Mouse (Mus musculus) layer of hippocampus, adult 11-12 months (tissue): Measurements from ENCODE around the gene Prr36.
A peak's percentile ranks its signal among the peaks of the same experiment; 100 is the strongest.
"Not testable (repeated sequence)": the region's sequence is repeated elsewhere in the genome, so short reads cannot be mapped to it uniquely, and the experiment has no call there.

Source experiments
- DNase-seq: peaks from one replicate; pipeline ENCODE4 v3.0.0; 2022; ENCODE audit warnings: low spot score

Gene Prr36

DNA sequence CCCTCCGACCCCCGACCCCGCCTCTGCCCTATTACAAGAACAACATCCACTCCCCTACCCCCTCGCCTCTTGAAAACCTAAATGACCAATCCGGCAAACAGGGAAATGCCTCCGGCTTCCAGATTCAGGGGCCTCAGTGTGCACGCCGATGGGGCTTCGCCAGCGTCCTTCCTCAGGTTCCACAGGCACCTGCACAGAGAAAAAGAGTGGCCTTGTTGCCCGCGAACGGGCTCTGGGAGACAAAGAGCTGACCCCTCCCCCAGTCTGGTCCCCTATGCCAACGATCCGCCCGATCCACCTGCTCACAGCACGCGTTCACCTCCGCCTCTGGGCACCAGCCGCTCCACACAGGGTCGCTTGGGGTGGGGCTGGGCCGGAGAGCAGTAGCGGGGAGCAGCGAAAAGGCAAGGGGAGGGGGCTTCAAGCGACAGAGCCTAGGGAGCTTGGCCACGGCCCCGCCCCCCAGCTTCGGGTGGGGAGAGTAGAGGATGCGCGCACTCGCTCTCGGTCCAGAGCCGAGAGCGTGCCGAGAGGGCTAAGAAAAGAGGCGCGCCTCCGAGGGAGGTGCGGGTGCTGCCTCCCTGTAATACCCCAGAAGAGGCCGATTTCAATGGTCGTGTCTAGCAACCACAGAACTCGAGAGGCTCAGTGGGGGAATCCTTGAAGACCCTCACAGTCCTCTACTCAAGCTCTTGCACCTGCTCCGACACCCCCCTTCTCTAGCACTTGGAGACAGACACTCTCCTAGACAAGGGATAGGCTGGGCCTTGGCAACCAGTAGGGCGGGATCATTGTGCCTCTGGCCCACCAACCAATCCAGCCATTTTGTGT is at the start of gene Prr36:
TSS of gene Prr36 (minus strand) at position 669 of the 831 bp plus-strand sequence.
- no peak for DNase-seq

DNA sequence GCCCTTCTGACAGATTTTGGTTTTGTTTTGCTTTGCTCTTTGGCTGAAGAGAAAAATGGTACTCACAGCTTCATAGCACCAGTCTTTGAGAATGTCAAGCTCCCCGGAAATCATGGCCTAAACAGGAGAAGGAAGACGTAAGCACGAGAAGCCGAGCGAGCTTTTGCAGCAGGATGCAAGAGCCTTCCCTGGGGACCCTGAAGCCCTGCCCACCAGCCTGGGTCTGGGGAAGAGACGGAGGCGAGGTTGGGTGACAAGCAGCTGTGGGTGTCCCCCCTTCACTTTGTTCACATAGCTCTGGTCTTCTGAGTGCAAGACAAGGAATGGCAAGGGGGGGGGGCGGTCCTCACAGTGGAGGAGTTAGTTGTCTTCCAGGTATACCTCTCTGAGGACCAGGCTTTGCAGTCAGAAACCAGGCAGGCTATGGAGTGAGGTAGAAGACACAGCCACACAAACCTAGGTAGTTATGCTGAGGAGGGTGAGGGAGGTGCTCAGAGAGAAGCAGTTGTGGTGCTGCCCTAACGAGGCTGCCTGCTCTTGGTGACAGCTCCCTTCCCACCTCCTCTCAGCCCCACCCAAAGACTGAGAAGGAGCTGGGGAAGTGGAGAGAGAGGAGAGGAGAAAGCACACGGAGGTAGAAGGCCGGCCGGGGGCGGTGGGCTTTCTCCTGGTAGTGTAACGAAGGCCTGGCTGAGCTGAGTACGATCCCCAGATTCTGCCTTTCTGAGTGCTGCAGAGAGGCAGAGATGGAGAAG is 48.1 kb upstream of the Prr36 start:
- DNase-seq: no peak

DNA sequence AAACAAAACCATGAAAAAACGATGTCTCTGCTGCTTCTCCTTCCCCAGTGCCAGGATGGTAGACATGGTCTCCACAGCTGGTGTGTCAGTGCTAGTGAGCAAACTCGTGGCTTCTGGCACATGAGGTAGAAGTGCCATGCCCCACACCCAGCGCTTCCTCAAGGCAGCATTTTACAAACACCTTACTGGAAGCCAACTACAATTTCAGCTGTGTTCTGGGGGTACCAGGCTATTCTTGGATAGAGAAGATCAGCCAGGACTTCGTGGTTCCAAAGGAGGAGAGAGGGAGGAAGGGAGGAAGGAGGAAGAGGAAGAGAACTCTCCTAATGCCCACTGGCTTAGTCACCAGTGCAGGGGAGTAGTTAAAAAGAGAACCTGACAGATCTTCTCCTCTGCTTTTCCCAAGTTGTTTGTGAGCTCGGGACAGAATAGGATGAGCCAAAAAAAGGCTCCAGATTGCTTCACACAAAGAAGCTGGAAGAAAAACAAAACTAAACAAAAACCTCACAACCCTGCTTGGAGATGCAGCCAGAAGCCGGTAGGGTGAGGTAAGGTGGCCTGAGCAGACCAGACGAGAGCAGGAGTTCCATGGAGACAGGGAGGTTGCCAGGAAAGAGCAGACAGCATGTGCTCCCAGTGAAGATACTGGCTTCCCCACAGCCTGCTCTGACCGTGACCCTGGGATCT is 46.0 kb upstream of the Prr36 start:
- no peak for DNase-seq

DNA sequence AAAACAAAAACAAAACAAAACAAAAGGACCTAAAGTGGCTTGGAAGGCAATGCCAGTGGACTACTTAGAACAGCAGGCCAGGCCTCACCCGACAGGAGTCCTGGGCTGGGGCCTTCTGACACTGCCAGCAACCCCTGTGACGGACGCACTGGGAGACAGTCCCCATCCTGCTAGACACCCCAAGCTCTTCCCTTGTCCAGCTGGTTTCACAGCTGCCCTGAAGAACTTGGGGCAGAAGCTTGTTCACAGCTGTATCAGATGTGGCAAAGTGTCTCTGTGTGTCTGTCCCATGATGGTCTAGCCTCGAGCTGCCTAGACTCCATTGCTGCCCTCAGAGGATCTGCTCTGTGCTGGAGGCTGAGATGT is 42.5 kb upstream of the Prr36 start:
- DNase-seq: no peak

GRCm38 (mm10) chr8:4259125-4259804 is 42.0 kb upstream of the Prr36 start, which contains the start of gene Ctxn1:
Ctxn1 (minus strand) TSS chr8:4259274.
- peak; percentile 93 for DNase-seq

DNA sequence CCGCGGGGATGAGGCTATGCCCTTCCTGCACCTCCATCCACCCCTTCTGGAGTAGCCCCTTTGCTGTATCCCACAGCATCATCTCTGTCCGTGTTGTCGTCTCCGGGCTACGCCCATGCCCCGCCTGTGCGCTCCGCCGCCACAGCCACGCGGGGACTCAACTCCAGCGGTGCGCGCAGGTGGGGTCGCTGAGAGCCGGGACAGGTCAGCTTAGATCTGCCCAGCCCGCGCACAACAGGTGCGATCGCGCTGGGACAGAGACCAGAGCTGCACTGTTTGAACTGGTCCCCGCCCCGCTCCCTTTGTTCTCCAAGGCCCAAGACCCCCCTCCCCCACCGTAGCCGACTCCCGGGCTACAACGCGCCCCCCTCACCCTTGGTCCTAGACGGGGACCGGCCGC is 41.4 kb upstream of the Prr36 start:
- peak; percentile 62 for DNase-seq

- DNase-seq: peak; percentile 86
Measured at GRCm38 (mm10) chr8:4258233-4258632, 41.0 kb upstream of the Prr36 start.

DNA sequence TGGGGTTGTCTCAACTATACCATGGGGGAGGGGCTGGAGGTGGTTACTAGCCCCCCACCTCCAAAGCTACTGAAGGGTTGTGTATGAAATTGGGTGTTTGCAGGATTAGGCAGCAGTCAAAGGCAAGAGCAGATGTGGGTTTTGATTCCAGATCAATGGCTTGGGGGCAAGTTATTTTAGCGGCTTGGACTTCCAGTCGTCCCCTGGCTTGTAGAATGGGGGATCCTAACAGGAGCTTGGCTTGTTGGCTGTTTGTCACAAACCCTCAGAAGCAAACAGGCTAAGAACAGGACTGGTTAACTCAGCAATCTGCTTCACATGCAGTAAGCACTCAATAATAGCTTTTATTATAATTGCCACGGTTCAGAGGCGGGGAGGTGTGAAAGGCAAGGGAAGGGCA is 40.1 kb upstream of the Prr36 start:
- DNase-seq: no peak

DNA sequence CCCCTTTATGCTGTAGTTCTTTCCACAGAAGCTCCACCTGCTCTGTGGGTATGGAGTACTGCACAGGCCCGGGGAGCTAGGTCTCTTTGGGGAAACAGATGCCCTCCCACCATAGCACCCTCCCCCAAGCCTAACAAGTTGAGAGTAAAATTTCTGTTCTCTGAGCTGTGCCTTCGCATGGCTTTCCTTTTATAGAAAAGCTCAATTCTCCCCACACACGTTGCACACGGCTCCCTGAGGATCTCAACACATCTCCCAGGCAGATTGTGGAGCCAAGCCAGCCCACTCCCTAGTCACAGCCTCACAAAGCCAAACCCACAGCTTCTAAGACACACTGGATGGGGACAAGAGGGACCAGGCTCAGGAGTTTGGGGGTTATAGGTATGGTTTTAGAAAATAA is 39.7 kb upstream of the Prr36 start:
- DNase-seq: peak; percentile 89

GRCm38 (mm10) chr8:4255471-4255870 is 38.2 kb upstream of the Prr36 start:
- not testable (repeated sequence) for DNase-seq

GRCm38 (mm10) chr8:4254001-4254400 is 36.7 kb upstream of the Prr36 start:
- no peak for DNase-seq

DNA sequence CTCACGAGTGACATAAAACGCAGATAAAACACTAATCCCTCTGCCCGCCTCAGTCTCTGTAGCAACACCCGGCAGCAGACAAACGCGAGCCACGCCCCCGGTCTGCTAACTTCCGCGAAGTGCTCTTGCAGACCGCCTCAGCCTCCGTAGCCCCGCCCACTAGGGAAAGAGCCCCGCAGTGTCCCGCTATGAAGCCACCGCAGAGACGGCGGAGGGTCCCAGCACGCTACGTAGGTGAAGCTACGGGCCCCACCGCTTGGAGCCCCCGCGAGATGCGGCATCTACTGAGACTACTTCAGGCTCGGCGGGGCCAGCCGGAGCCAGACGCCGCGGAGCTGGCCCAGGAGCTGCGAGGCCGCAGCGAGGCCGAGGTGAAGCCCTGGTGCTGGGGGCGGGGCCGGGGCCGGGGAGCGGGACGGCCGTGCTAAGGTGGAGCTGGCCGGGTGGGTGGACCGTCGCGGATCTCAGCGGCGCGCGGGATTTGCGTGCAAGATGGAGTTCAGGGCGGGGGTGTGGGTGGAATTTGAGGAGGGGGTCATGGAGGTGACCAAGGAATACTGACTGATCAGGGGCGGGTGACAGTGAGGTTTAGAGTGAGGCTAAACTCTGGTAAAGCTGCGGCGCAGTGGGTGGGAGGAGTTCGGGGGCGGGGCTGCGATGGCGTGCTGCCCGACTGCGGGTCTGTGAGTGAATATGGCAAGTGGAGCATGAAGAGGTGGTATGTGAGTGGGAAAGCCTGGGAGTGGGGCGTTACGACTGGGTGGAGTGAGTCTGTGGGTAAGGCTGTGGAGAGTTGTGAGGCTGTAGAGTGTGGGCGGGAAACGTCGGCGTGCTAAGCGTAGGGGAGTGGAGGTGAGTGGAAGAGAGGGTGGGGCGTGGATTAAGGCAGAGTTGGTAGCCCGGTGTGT is 35.9 kb upstream of the Prr36 start, which contains the start of gene Snapc2:
TSS of gene Snapc2 (plus strand) at position 147 of the 908 bp plus-strand sequence.
- DNase-seq: peak; percentile 95

- DNase-seq: no peak
Measured at GRCm38 (mm10) chr8:4252116-4252760, 35.0 kb upstream of the Prr36 start.

- DNase-seq: peak; percentile 89
Measured at GRCm38 (mm10) chr8:4250306-4250970, 33.2 kb upstream of the Prr36 start.

GRCm38 (mm10) chr8:4249213-4249612 is 32.0 kb upstream of the Prr36 start:
- DNase-seq: no peak

DNA sequence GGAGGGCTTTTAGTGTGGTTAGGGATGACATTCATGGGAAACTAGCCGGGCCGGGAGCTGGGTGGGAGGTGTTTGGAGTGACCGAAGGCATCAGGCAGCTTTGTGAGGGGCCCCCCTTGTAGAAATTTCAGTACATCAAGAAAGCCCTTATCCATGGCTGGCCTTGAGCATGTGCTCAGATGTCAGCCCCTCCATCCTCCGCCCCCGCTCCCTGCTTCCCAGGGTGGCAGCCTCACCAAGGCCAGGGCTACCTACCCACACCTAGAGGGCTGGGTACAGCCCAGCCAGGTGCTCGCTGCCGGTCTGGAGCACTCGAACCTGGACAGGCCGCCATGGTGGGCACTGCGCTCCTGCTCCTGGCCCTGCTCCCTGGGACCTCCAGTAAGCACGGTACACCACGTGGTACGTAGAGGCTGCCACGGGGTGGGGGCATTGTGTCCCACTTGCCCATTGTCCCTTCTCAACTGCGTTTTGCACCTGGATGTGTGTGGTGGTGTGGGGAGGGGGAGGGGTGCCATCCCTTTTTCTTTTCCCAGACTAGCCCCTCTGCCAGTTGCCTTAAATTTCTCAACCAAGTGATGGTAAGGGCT is 30.8 kb upstream of the Prr36 start, which contains the start of gene Tgfbr3l:
TSS of gene Tgfbr3l (plus strand) at position 264 of the 590 bp plus-strand sequence.
- no peak for DNase-seq

GRCm38 (mm10) chr8:4247241-4247640 is 30.0 kb upstream of the Prr36 start:
- DNase-seq: no peak

- no peak for DNase-seq
Measured at GRCm38 (mm10) chr8:4245737-4246136, 28.5 kb upstream of the Prr36 start.

DNA sequence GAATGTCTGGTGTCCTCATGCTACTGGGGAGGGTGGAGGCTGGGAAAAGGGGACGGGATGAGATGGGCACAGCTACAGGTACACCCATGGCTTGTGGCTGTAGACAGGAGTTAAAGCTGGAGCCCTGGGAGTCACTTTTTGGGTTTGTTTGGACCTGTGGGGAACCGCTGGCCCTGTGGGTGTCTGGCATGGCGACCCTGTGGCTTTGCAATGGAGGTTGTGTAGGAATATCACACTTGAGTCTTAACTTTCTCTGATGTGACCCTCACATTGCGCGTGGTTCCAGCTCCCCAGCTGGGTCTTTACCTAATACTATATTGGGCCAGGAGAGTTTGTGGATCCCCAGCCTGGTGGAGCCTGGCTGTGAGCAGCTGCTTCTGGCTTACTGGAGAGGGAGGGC is 27.8 kb upstream of the Prr36 start:
- no peak for DNase-seq
